Mouse (Mus musculus): Measurements from ENCODE around the gene Olfr700.
"Not testable (repeated sequence)": the region's sequence is repeated elsewhere in the genome, so short reads cannot be mapped to it uniquely, and the experiment has no call there.

Gene Olfr700

GRCm38 (mm10) chr7:106808734-106809133 lies at the start of gene Olfr700:
Gene Olfr700 (minus strand): TSS chr7:106808834.
- DNase-seq (ENCODE audit: low spot score in 2 of 2): no peak

GRCm38 (mm10) chr7:106843060-106843459 lies 34.4 kb upstream of the Olfr700 start, which contains the start of gene Olfr703:
Gene Olfr703 (plus strand): TSS chr7:106843360.
- DNase-seq (ENCODE audit: low spot score in 2 of 2): no peak

GRCm38 (mm10) chr7:106833793-106834192 lies 25.2 kb upstream of the Olfr700 start, which contains the start of gene Olfr702:
Gene Olfr702 (minus strand): TSS chr7:106833893.
- DNase-seq (ENCODE audit: low spot score in 2 of 2): no peak

- DNase-seq (ENCODE audit: low spot score in 2 of 2): no peak
Measured at GRCm38 (mm10) chr7:106818414-106818813, 9.8 kb upstream of the Olfr700 start.

GRCm38 (mm10) chr7:106815775-106816174 lies 7.1 kb upstream of the Olfr700 start:
- DNase-seq (ENCODE audit: low spot score in 2 of 2): peak; percentile 5 to 24

GRCm38 (mm10) chr7:106813829-106814228 lies 5.2 kb upstream of the Olfr700 start, which contains the start of gene Olfr701:
Gene Olfr701 (plus strand): TSS chr7:106814129.
- DNase-seq (ENCODE audit: low spot score in 2 of 2): no peak

DNA sequence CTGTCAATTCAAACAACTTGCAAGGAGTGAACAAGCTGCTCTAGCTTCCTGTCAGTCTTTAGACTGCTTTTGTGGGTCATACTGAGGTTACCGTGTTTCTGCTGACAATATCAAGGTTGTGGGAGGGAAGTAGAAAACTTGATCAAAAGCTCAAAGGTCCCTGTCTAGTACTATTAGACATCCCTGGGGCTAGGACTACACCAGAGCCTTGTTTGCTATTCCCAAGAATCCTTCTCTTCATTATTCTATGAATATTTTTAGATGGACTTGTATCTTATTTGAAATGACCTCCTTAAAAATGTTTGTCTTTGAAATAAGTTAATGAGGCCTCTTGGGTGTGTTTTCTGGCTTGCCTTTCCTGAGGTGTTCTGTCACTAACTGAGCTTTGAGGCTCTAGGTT lies 15.5 kb downstream of the Olfr700 start, which contains the start of gene Olfr699:
Gene Olfr699 (minus strand): TSS at position 101 of the 400 bp plus-strand sequence.
- DNase-seq (ENCODE audit: low spot score in 2 of 2): no peak

DNA sequence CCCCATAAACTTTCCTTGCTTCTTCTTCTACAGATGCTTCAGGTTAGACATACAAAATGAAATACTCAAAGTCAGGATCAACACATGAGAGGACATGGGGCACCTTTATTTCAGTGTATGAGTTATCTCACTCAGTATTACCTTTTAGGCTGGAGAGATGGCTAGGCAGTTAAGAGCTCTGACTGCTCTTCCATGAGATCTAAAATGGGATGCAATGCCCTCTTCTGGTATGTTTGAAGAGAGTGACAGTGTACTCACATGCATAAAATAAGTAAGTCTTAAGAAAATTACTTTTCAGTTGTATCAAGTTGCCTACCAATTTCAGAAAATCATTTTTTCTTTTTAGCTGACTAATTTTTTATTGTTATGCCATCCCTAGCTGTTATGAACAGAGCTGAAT lies 20.3 kb downstream of the Olfr700 start:
- no peak for DNase-seq (ENCODE audit: low spot score in 2 of 2)

GRCm38 (mm10) chr7:106761008-106761407 lies 47.6 kb downstream of the Olfr700 start:
- not testable (repeated sequence) for DNase-seq (ENCODE audit: low spot score in 2 of 2)

- no peak for DNase-seq (ENCODE audit: low spot score in 2 of 2)
Measured at GRCm38 (mm10) chr7:106758800-106759199, 49.8 kb downstream of the Olfr700 start.

All from natural killer cell, adult 2 months (primary cell).